Mouse (Mus musculus) G1E (cell line): ENCODE results near the gene Ncapg.

Source experiments
- CTCF ChIP-seq: IDR thresholded peaks from 2 replicates; pipeline ENCODE4 v1.5.1; 2012; ENCODE audit warnings: low read depth, low read length, inconsistent platforms, mixed read lengths
- GATA1 ChIP-seq: IDR thresholded peaks from 2 replicates; pipeline ENCODE4 v1.6.1; 2012; ENCODE audit warnings: borderline replicate concordance, low read length, inconsistent platforms, mixed read lengths
- GATA2 ChIP-seq: IDR thresholded peaks from 2 replicates; pipeline ENCODE4 v1.6.1; 2012; ENCODE audit warnings: low read depth, low read length, inconsistent platforms, borderline replicate concordance
- POLR2AphosphoS5 ChIP-seq: IDR thresholded peaks from 2 replicates; pipeline ENCODE4 v1.6.1; 2012; ENCODE audit warnings: low read depth, low read length, inconsistent platforms; ENCODE audit not compliant: insufficient replicate concordance
- TAL1 ChIP-seq: conservative IDR thresholded peaks from 2 replicates; pipeline ENCODE4 v1.6.1; 2012; ENCODE audit warnings: low read depth, low read length, inconsistent platforms, mixed read lengths

DNA sequence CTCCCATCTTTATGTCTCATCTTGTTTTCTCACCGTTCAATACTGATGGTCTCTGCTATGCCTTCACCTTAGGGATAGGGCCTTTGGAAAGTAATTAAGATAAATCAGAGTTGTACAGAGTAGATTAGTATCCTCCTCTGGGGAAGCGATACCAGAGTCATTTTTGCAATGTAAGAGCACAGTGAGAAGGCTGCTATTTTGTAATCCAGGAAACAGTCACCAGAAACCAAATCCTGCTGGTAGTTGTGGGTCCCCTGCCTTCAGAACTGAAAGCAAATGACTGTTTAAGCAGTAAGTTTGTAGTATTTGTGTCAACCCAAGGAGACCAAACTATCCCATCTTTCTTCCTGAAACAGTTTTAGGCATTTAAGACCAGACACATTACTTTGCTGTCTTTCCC lies 39.9 kb downstream of the Ncapg start:
- TF ChIP-seq CTCF = no peak
- no peak for TF ChIP-seq TAL1
- TF ChIP-seq GATA1 = no peak
- no peak for TF ChIP-seq POLR2AphosphoS5
- no peak for TF ChIP-seq GATA2
